Mouse (Mus musculus) urinary bladder, adult 2 months (tissue): ENCODE results near the gene Rcbtb2. TPM values are rescaled to one million over a fixed set of nuclear protein-coding genes. Genes with fewer than 3 reads are reported as not detected.

Source experiments
- DNase-seq: peaks from one replicate; pipeline ENCODE4 v3.0.0; 2022; ENCODE audit warnings: low spot score
- polyA plus RNA-seq: library from polyadenylated mRNA; depleted of rRNA; stranded (reverse); fragments of >200 nt; gene quantifications from 2 replicates; pipeline ENCODE4 v1.2.3, GENCODE M21; 2012

Gene Rcbtb2
- polyA plus RNA-seq, 1 experiment: 47.1 TPM

- no peak for DNase-seq
These were observed 25.3 kb downstream of the Rcbtb2 start for GRCm38 (mm10) chr14:73148125-73148524.

- no peak for DNase-seq
These were observed 38.5 kb downstream of the Rcbtb2 start for GRCm38 (mm10) chr14:73161303-73161702.

GRCm38 (mm10) chr14:73162192-73162800, 39.5 kb downstream of the Rcbtb2 start:
- no peak for DNase-seq

DNA sequence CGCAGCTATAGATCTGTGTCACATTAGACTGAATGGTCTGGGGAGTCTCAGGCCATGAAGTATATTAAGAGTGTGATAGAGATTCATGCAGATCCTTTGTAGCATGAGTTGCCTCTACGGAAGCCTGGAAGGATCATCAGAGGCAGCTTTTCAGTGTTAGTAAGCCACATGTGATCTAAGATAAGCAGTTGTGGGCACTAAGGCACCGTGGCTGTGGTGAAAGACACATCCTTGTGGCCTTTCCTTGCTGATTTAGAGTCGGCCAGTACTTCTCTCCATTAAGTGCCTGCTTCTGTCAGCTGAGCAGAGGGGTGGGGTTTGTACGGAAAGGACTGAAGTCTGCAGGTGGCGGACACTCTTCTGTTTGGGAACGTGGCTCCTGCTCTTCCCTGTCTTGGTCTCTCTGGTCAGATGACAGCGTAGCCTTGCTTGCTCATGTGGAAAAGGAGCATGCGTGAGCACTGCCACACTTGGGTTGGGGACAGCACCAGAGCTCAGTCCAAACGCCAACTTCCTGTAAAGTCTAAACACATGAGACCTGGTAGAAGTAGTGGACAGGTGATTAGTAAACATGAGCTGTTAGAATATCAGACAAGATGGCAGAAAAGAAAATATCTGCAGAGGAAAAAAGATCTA, 40.6 kb downstream of the Rcbtb2 start:
- no peak for DNase-seq

GRCm38 (mm10) chr14:73165136-73165535, 42.3 kb downstream of the Rcbtb2 start:
- no peak for DNase-seq

DNA sequence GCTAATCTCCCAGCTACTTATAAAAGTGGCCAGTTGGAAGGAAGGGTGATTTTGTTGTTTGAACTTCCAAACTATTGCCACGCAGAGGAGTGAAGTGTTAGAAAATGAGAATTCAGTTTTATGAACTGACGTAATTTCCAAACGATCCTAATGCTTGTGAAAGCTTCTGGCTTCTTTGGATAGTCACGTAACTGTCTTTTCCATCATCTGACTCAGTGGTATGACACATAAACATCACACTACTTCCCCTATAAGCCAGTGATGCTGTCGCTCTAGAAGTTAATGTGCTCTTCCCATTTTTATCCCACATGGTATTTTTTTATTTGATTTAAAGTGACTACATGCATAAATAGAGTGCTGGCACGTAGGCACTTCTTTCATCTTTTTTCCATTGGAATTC, 45.8 kb downstream of the Rcbtb2 start:
- no peak for DNase-seq

GRCm38 (mm10) chr14:73169926-73170844, 47.3 kb downstream of the Rcbtb2 start:
- DNase-seq: no peak

GRCm38 (mm10) chr14:73172196-73173011, 49.6 kb downstream of the Rcbtb2 start:
- DNase-seq: no peak

GRCm38 (mm10) chr14:73173662-73174061, 50.8 kb downstream of the Rcbtb2 start:
- DNase-seq: no peak

DNA sequence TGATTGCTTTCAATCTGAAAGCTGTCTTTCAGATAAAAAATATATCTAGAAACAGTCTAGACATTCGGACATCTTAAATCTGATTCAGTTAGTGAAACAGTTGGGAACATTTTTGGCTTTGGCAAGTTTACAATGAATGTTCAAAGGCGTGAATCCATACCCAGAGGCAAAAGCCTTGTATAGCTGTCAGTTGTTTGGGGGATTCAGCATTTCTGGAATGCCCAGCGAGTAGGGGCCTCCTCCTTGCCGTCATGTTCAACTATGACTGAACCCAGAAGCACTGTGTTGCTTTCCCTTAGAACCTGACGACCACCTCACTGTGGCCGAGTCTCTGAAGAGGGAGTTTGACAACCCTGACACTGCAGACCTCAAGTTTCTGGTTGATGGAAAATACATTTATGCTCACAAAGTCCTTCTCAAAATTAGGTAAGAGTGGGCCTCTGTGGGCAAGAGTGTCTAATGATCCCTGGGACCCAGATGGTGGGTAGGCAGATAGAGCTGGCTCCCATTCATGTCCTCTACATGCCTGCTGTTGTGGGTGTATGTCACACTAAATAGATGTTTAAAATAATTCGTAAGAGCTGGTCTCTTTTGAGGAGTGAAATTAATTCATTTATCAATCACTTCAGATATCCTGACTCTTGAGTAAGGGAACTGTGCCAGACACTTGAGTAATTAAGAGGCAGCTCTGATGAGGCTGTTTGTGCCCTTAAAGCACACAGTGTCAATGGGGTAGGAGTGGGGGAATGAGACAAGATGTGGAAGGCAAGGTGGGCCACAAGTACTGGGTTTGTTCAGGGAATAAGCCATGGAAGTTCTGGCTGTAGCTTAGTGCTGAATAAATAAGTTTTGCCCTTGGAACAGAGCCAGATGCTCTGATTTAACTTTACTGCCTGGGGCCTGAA, 51.5 kb downstream of the Rcbtb2 start:
- no peak for DNase-seq

- no peak for DNase-seq
These were observed 52.2 kb downstream of the Rcbtb2 start for GRCm38 (mm10) chr14:73175031-73175430.

- DNase-seq: no peak
These were observed 53.0 kb downstream of the Rcbtb2 start for GRCm38 (mm10) chr14:73175814-73176213.

GRCm38 (mm10) chr14:73176266-73176665, 53.4 kb downstream of the Rcbtb2 start:
- no peak for DNase-seq

GRCm38 (mm10) chr14:73177961-73178360, 55.1 kb downstream of the Rcbtb2 start:
- DNase-seq: no peak

GRCm38 (mm10) chr14:73179221-73179681, 56.4 kb downstream of the Rcbtb2 start:
- no peak for DNase-seq

GRCm38 (mm10) chr14:73180671-73181070, 57.8 kb downstream of the Rcbtb2 start:
- no peak for DNase-seq

GRCm38 (mm10) chr14:73181144-73181543, 58.3 kb downstream of the Rcbtb2 start:
- DNase-seq: no peak

DNA sequence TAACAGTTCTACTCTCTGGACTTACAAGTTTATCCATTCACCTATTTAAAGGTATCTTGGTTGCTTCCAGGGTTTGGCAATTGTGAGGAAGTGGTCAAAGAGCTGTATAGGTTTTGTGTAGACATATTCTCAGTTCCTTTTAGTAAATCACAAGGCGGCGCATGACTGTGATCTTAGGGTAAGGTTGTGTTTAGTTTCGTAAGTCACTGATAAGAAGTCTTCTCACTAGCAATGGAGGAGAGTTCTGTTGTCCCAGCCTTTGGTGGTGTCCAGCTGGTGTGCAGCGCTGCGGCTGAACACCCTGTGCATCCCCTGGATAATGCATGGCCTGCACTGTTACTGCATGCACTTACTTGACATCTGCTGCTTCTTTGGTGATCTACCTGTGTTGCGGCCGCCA, 64.0 kb downstream of the Rcbtb2 start:
- DNase-seq: no peak

DNA sequence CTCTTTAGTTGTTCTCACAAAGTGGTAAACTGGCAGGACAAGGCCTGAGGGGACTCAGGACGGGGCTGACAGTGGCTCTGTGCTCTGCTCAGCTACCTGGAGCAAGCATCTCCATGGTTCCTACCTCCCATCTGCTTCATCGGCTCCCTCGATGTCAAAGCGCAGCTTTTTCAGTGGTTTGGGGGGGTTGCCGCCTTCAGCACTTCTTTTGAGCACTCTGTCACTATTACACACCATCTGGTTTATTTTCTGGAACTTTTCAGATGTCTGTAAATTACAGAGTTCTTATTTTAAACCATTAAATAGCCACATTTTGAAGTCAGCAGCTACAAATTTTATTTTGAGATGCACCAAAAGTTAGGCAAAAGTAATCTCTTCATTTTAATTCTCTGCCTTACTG, 76.2 kb downstream of the Rcbtb2 start:
- no peak for DNase-seq

- DNase-seq: no peak
These were observed 78.6 kb downstream of the Rcbtb2 start for GRCm38 (mm10) chr14:73201447-73201846.

DNA sequence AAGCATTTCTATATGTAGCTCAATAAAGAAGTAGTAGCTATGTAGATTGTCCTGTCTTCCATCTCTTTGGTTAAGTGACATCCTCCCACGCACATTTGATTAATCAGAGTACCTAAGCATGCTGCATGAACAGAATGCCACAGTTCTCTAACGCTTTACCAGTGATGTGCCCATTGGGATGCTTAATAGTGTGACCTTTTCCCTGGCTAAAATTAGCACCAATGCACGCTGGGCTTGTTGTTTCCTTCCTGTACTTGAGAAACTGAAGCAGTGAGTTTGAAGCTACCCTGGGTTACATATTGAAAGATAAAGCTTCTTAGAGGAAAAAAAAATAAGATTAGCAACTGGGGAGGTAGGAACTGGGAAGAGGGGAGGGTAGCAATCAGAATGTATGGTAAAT, 81.2 kb downstream of the Rcbtb2 start:
- DNase-seq: no peak
